Mouse (Mus musculus) intestine, embryonic 14.5 days (tissue): Measurements from ENCODE around the gene Rai14. TPM values are rescaled to one million over a fixed set of nuclear protein-coding genes. Genes with fewer than 3 reads are reported as not detected.

ENCODE experiments used
- ATAC-seq: fragments of 200-750 bp; cut with Nextera tagmentation; replicated peaks from 2 replicates; pipeline ENCODE4 v1.8.0; 2017; ENCODE audit warnings: low read depth, moderate number of reproducible peaks, moderate TSS enrichment, moderate library complexity; ENCODE audit not compliant: low FRiP score, low TSS enrichment
- DNase-seq: peaks from one replicate; pipeline ENCODE4 v3.0.0-alpha.2; 2018; ENCODE audit warnings: low spot score
- H3K27ac ChIP-seq: fragments of 300-500 bp; sonication (generic); 2 replicates; pipeline ENCODE4 v1.5.1; 2014; ENCODE audit warnings: low read depth, mild to moderate bottlenecking, control low read depth
- H3K27me3 ChIP-seq: fragments of 300-500 bp; sonication (generic); replicated peaks from 2 replicates; pipeline ENCODE4 v1.6.1; 2014; ENCODE audit warnings: low read length, control low read depth; ENCODE audit not compliant: control insufficient read depth, insufficient read depth
- H3K36me3 ChIP-seq: fragments of 300-500 bp; sonication (generic); 2 replicates; pipeline ENCODE4 v1.6.1; 2014; ENCODE audit warnings: low read length, control low read depth; ENCODE audit not compliant: control insufficient read depth, insufficient read depth
- H3K4me1 ChIP-seq: fragments of 300-500 bp; sonication (generic); replicated peaks from 2 replicates; pipeline ENCODE4 v1.6.1; 2014; ENCODE audit warnings: low read length, control low read depth, mixed read lengths; ENCODE audit not compliant: control insufficient read depth, insufficient read depth
- H3K4me2 ChIP-seq: fragments of 300-500 bp; sonication (generic); 2 replicates; pipeline ENCODE4 v1.6.1; 2014; ENCODE audit warnings: low read length
- H3K4me3 ChIP-seq: fragments of 300-500 bp; sonication (generic); 2 replicates; pipeline ENCODE4 v1.5.1; 2014; ENCODE audit warnings: low read depth, low read length, control low read depth, mixed read lengths
- H3K9ac ChIP-seq: fragments of 300-500 bp; sonication (generic); 2 replicates; pipeline ENCODE4 v1.6.1; 2014; ENCODE audit warnings: mild to moderate bottlenecking, low read length
- H3K9me3 ChIP-seq: fragments of 300-500 bp; sonication (generic); 2 replicates; pipeline ENCODE4 v1.6.1; 2016; ENCODE audit warnings: low read length, control low read depth; ENCODE audit not compliant: control insufficient read depth
- WGBS: fragments of 180-500 bp; shearing (Covaris S2); extraction: QIAGEN DNeasy Blood & Tissue Kit; methylation state at CpG from one replicate; pipeline ENCODE4 v1.1.7; 2014; 5-methylcytosine and 5-hydroxymethylcytosine counted together
- polyA plus RNA-seq: library from polyadenylated mRNA; unstranded; fragments of >200 nt; fragmentation: Nextera tagmentation; extraction: Ambion mirVana; gene quantifications from 2 replicates; pipeline ENCODE4 v1.2.1, GENCODE M21; 2014

The Rai14 gene
- polyA plus RNA-seq, 1 experiment from 2014 or later: 20.4 TPM

DNA sequence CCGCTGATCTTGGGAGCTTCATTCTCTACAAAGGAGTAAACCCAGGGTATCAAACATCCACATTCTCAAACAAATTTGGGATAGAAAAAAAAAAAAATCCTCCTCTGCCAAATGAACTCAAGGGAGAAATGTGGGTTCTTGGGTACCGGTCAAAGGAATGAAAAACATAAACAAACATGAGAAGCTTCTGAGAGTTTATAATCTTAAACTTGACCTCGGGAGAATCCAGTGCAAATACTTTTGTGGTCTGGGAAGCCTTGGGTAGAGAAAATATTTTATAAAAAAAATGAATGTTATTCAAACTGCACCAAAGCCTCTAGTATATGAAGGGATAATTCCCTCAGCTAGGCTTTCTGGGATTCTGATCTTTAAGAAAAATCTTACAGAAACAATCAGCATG is 11.8 kb upstream of the Rai14 start:
- no peak overlapping the region for H3K27ac ChIP-seq
- 53% methylated on average over 3 of the region's 3 CpGs for WGBS
- no peaks in the 10 kb centered on the region for H3K36me3 ChIP-seq

DNA sequence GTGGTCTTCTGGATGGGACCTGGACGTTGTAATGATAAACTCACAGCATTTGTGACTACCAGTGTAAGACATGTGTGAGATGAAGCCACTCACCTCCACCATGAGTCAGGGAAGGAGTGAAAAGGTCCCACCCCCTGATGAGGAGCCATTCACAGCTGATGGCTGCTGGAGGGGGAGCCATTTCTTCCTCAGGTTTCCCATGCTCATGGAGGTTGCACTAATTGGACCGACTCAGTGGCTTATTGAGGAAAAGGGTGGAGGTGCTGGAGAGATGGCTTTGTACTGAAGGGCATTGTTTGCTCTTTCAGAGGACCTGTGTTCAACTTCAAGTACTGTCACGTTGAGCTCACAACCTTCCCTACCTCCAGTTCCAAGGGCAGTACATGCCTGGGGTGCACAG is 10.4 kb upstream of the Rai14 start:
- WGBS: 85% methylated on average over 3 of the region's 3 CpGs
- H3K9me3 ChIP-seq: no peaks in the 10 kb centered on the region
- no peak overlapping the region for H3K27ac ChIP-seq
- no peak overlapping the region for H3K4me2 ChIP-seq
- ATAC-seq (no peak), DNase-seq (no peak)
- no peak overlapping the region for H3K9ac ChIP-seq
- H3K36me3 ChIP-seq: no peaks in the 10 kb centered on the region
- no peak overlapping the region for H3K4me3 ChIP-seq
- H3K27me3 ChIP-seq: no peaks in the 10 kb centered on the region
- H3K4me1 ChIP-seq: peaks cover 5% of the 10 kb centered on the region; the same call in 1 of the 2 replicates

More for the DNA sequence above, 11.8 kb upstream of the Rai14 start:
- DNase-seq (no peak), ATAC-seq (no peak)
- Histone ChIP-seq H3K4me1 (peaks cover 5% of the 10 kb centered on the region; the same call in 1 of the 2 replicates), H3K27me3 (no peaks in the 10 kb centered on the region), H3K9me3 (no peaks in the 10 kb centered on the region), H3K9ac (no peak overlapping the region), H3K4me3 (no peak overlapping the region), H3K4me2 (no peak overlapping the region)

DNA sequence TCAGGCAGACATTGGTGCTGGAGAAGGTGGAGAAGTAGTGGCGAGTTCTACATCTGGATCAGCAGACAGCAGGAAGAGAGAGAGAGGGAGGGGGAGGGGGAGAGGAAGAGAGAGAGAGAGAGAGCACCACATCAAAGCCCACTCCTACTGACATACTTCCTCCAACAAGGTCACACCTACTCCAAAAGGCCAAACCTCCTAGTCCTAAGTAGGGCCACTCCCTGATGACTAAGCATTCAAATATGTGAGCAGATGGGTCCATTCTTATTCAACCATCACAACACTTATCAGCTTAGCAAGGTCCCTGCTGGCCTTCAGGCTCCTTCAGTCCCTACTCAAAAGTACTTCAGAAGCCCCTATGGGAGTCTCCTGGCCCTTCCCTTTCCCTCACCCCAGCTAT is 9.1 kb upstream of the Rai14 start:
- no peaks in the 10 kb centered on the region for H3K9me3 ChIP-seq
- H3K36me3 ChIP-seq: no peaks in the 10 kb centered on the region
- 58% methylated on average over 1 of the region's 1 CpGs for WGBS
- H3K4me3 ChIP-seq: no peak overlapping the region
- H3K4me1 ChIP-seq: peaks cover 5% of the 10 kb centered on the region; the same call in 1 of the 2 replicates
- DNase-seq (no peak), ATAC-seq (no peak)
- no peaks in the 10 kb centered on the region for H3K27me3 ChIP-seq
- H3K9ac ChIP-seq: no peak overlapping the region
- no peak overlapping the region for H3K4me2 ChIP-seq
- no peak overlapping the region for H3K27ac ChIP-seq

DNA sequence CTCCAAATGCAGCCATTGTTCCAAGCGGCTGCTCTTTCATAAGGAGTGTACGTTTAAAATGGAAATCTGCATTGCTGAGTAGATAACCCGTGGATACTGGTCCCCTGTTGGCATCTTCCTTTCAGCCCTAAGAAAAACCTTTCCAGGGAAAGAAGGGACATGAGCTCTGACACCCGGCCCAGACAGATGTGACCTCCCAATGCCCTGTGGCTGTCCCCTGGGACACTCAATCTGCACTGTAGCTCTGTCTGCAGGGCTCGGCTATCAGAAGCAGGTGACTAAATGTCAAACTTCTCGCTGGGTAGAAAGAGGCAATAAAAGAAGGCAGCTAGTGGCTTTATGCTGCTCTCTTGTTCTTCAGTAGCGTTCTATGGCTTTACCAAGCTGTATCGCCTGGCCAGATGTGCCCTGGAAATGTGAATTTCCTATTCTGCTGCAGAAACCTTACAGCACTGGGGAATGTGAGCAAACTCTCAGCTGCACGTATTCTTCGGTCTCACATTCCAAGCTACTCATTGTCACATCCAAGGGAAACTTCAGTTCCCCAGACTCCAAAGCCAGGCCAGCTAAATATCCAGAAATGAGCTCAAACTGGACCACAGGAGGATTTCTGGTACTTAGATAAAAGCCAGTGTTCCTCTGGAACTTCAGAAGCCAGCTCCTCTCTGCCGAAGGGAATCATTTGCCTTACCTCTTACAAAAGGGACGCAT is 8.4 kb upstream of the Rai14 start:
- H3K27me3 ChIP-seq: no peaks in the 10 kb centered on the region
- no peak overlapping the region for H3K27ac ChIP-seq
- DNase-seq (no peak), ATAC-seq (no peak)
- H3K4me3 ChIP-seq: no peak overlapping the region
- WGBS: 46% methylated on average over 12 of the region's 12 CpGs
- H3K4me2 ChIP-seq: no peak overlapping the region
- H3K4me1 ChIP-seq: peaks cover 5% of the 10 kb centered on the region; the same call in 1 of the 2 replicates
- no peaks in the 10 kb centered on the region; the same call in 1 of the 2 replicates for H3K9me3 ChIP-seq
- H3K36me3 ChIP-seq: no peaks in the 10 kb centered on the region
- no peak overlapping the region for H3K9ac ChIP-seq

DNA sequence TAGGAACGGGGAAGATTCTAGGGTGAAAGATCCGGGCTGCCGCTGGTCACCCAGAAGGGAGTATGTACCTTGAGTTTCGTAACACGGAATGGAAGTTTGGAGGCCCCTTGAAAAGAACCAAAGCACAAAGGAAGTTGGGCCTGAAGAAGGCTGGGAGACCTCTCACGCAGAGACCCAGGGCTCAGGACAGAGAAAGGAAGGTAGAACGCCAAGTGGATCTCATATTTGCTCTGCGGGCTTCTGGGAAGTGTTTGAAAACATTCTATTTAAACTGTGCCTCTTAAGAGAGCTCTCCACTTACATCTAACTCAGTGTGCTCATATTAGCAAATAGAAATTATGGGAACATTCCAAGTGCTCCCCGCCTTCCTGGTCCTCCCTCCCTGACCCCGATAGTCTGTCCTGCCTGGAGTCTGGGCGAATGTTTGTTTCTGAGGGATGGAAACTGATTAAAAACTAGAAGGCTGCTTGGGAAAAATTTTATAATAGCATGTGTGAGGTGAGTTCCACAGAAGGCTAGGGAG is 6.9 kb upstream of the Rai14 start:
- H3K4me1 ChIP-seq: peaks cover 5% of the 10 kb centered on the region; the same call in 1 of the 2 replicates
- H3K36me3 ChIP-seq: no peaks in the 10 kb centered on the region
- DNase-seq: no peak
- H3K9ac ChIP-seq: no peak overlapping the region
- peaks cover 4% of the 10 kb centered on the region; the same call in 1 of the 2 replicates for H3K9me3 ChIP-seq
- H3K27me3 ChIP-seq: no peaks in the 10 kb centered on the region
- ATAC-seq: no peak
- no peak overlapping the region for H3K4me3 ChIP-seq
- H3K4me2 ChIP-seq: no peak overlapping the region
- 85% methylated on average over 11 of the region's 11 CpGs for WGBS
- no peak overlapping the region for H3K27ac ChIP-seq

DNA sequence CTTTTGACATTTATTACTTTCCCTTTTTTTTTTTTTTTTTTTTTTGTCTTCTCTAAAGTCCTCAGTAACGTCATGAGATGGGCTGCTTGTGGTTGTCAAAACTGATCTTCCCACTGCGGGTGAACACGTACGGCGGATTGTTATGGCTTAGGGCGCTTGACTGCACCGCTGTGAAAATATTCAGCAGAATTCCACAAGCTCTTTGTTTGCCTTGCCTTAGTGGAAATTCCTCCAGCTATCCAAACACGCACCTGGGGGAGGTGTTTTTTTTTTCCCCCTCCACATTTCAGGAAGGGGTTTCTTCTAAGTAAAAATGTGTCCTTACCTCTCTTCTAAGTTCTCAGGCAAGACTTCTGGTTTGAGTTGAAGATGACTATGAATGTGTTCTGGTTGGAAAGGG is 6.2 kb upstream of the Rai14 start:
- 0 out of 2 replicates have a peak, but pooled peaks cover 5% of the 10 kb centered on the region for H3K4me1 ChIP-seq
- ATAC-seq (no peak), DNase-seq (no peak)
- H3K27me3 ChIP-seq: no peaks in the 10 kb centered on the region
- H3K9me3 ChIP-seq: peaks cover 4% of the 10 kb centered on the region; the same call in 1 of the 2 replicates
- no peaks in the 10 kb centered on the region for H3K36me3 ChIP-seq
- H3K4me2 ChIP-seq: no peak overlapping the region
- no peak overlapping the region for H3K9ac ChIP-seq
- H3K4me3 ChIP-seq: no peak overlapping the region
- 53% methylated on average over 8 of the region's 8 CpGs for WGBS
- no peak overlapping the region for H3K27ac ChIP-seq

DNA sequence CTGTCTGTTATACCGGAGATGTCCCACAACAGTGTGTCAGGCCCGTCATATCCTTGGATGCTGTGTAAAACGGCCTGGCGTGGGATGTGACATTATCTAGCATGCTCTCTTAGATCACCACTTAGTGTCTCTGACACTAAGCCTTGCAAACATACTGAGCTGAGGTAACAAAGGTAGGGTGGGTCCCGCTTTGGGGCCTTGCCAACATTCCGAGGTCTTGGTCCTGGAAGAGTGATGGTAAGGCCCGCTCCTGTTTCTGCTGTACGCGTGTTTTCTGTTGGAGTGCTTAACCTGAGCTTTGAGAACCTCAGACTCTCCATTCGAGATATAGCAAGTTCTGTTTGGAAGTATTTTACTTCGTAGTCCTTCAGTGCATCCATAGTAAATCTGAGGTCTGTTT is 5.8 kb upstream of the Rai14 start:
- Histone ChIP-seq H3K9me3 (peaks cover 4% of the 10 kb centered on the region; the same call in 1 of the 2 replicates), H3K27me3 (no peaks in the 10 kb centered on the region), H3K9ac (no peak overlapping the region), H3K27ac (no peak overlapping the region), H3K4me1 (0 out of 2 replicates have a peak, but pooled peaks cover 5% of the 10 kb centered on the region), H3K4me2 (no peak overlapping the region), H3K36me3 (no peaks in the 10 kb centered on the region), H3K4me3 (no peak overlapping the region)
- no peak for DNase-seq
- ATAC-seq: no peak
- WGBS: 70% methylated on average over 11 of the region's 11 CpGs

DNA sequence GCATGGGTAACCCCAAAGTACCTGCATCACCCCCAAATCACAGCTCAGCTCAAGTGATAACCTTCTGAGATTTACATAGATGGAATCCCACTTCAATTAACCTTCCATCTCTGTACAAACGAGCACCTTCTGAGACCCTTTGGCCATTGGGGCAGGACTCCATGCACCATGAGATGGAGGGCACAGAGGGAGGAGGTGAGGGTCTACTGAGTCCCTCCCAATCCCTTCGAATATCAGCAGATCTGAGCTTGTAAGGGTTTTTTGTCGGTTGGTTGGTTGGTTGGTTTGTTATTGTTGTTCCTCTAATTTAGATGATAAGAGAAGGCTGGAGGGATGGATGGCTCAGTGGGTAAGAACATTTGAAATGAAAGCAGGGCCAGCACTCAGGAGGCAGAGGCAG is 5.1 kb upstream of the Rai14 start:
- 86% methylated on average over 3 of the region's 3 CpGs for WGBS
- peaks cover 4% of the 10 kb centered on the region; the same call in 1 of the 2 replicates for H3K9me3 ChIP-seq
- H3K27me3 ChIP-seq: no peaks in the 10 kb centered on the region
- ATAC-seq (no peak), DNase-seq (no peak)
- H3K4me2 ChIP-seq: no peak overlapping the region
- no peaks in the 10 kb centered on the region for H3K36me3 ChIP-seq
- H3K4me1 ChIP-seq: 0 out of 2 replicates have a peak, but pooled peaks cover 5% of the 10 kb centered on the region
- H3K9ac ChIP-seq: no peak overlapping the region
- H3K4me3 ChIP-seq: no peak overlapping the region
- H3K27ac ChIP-seq: no peak overlapping the region
